Mouse (Mus musculus) thymus, adult 18-20 months (tissue): Measurements from ENCODE around the gene Mkrn3.

Source experiments
- DNase-seq, 2 experiments: peaks; one replicate each; pipeline ENCODE4 v3.0.0; 2022; ENCODE audit warnings: mixed read lengths in 2 of 2

Mkrn3 gene

GRCm38 (mm10) chr7:62377313-62377712 is 42.6 kb downstream of the Mkrn3 start:
- no peak for DNase-seq

DNA sequence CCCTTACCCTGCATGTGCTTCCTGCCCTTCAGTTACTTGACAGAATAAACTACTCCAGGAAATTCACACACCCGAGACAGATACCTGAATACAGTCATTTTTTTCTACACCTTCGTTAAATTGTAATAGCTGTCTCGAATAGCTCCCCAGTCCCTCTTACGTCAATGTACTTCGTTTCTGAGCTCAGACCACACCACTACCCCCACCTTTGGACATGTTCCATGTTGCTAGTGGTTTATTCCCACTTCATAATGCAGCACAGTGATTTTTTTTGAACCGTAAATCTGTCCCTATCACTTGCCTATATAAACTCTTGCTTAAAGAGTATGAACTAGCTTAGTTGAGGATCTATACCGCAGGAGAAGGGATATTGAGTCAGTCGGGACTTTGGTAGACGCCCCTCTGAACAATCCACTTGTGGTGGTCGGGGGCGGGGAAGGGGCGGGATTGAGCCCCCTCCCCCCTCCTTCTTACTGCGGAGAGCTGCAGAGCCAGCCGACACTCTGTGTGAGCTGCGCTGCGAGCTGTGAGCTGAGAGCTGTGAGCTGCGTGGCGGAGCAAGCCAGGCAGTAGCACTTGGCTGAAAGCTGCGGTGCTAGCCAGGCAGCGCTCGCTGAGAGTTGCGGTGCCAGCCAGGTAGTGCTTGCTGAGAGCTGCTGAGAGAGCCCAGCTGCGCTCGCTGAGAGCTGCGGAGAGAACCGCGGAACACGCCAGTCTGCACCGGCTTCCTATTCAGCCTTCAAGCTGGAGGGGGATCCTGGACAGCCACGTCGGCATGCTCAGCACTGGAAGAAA is 43.2 kb downstream of the Mkrn3 start, which contains the start of gene Magel2:
Magel2 (plus strand) TSS at position 501 of the 795 bp plus-strand sequence.
- no peak for DNase-seq

DNA sequence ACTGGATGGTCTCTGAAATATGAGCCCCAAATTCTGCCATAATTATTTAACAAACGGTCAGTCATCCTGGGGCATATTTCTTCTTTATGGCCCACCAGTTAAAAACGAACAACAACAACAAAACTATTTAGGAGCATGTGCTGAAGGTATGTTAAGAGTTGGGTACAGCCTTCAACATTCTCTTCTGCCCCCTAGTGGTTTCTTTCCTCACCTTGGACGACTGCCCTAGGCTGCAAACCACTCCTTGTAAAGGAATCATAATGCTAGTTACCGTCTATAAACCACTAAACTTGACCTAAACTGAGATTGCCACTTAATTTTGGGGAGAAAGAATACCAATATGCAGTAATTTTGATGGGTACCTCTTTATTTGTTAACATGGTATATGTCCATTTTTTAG is 44.3 kb downstream of the Mkrn3 start:
- no peak for DNase-seq
